Mouse (Mus musculus) myocyte (in vitro differentiated cells): ENCODE results near the gene Ncoa1. TPM values are rescaled to one million over a fixed set of nuclear protein-coding genes. Genes with fewer than 3 reads are reported as not detected.

Experiments used
- H3K27me3 ChIP-seq: one replicate; pipeline ENCODE4 v1.6.1; 2011; ENCODE audit not compliant: control insufficient read depth, insufficient read depth, insufficient read length
- H3K36me3 ChIP-seq: one replicate; pipeline ENCODE4 v1.6.1; 2011; ENCODE audit not compliant: control insufficient read depth, insufficient read depth
- H3K4me2 ChIP-seq: one replicate; pipeline ENCODE4 v1.6.1; 2011; ENCODE audit warnings: low read depth, control low read depth
- H3K4me3 ChIP-seq: one replicate; pipeline ENCODE4 v1.5.1; 2011; ENCODE audit warnings: mild to moderate bottlenecking, control low read depth, moderate library complexity
- H3K79me2 ChIP-seq: one replicate; pipeline ENCODE4 v1.6.1; 2011; ENCODE audit not compliant: control insufficient read depth, insufficient read depth
- H3ac ChIP-seq: one replicate; pipeline ENCODE4 v1.6.1; 2011; ENCODE audit not compliant: control insufficient read depth, insufficient read length
- CEBPB ChIP-seq: IDR thresholded peaks from 2 replicates; pipeline ENCODE4 v1.6.1; 2011; ENCODE audit warnings: mild to moderate bottlenecking, moderate library complexity; ENCODE audit not compliant: poor library complexity, insufficient read depth, severe bottlenecking
- E2F4 ChIP-seq: IDR thresholded peaks from one replicate; pipeline ENCODE4 v1.6.1; 2011; ENCODE audit warnings: mild to moderate bottlenecking, control low read depth, moderate library complexity; ENCODE audit not compliant: insufficient read depth
- MAX ChIP-seq: IDR thresholded peaks from one replicate; pipeline ENCODE4 v1.6.1; 2011; ENCODE audit warnings: low read depth, mild to moderate bottlenecking, control low read depth
- MYOD1 ChIP-seq, 3 experiments: IDR thresholded peaks; one replicate each; pipeline ENCODE4 v1.6.1; 2011; ENCODE audit warnings: control low read depth in 2 of 3, low read depth in 2 of 3, mild to moderate bottlenecking in 2 of 3, moderate library complexity in 1 of 3; ENCODE audit not compliant: insufficient read length in 2 of 3, control insufficient read depth in 1 of 3
- MYOG ChIP-seq, 3 experiments: IDR thresholded peaks; one replicate each; pipeline ENCODE4 v1.6.1; 2011; ENCODE audit warnings: control low read depth in 2 of 3, low read depth in 2 of 3, mild to moderate bottlenecking in 2 of 3; ENCODE audit not compliant: insufficient read length in 2 of 3, control insufficient read depth in 1 of 3, insufficient read depth in 1 of 3
- POLR2A ChIP-seq: IDR thresholded peaks from one replicate; pipeline ENCODE4 v1.6.1; 2011; ENCODE audit warnings: low read depth, mild to moderate bottlenecking, control low read depth, moderate library complexity; ENCODE audit not compliant: insufficient read length
- POLR2AphosphoS2 ChIP-seq: IDR thresholded peaks from one replicate; pipeline ENCODE4 v1.6.1; 2011; ENCODE audit warnings: low read depth, control low read depth; ENCODE audit not compliant: insufficient read length
- REST ChIP-seq: IDR thresholded peaks from one replicate; pipeline ENCODE4 v1.6.1; 2011; ENCODE audit warnings: mild to moderate bottlenecking, control low read depth, moderate library complexity; ENCODE audit not compliant: insufficient read depth, insufficient read length
- SRF ChIP-seq: IDR thresholded peaks from one replicate; pipeline ENCODE4 v1.6.1; 2011; ENCODE audit warnings: low read depth; ENCODE audit not compliant: control insufficient read depth, insufficient read length
- TCF12 ChIP-seq: IDR thresholded peaks from one replicate; pipeline ENCODE4 v1.6.1; 2011; ENCODE audit warnings: mild to moderate bottlenecking, control low read depth; ENCODE audit not compliant: poor library complexity, insufficient read depth, severe bottlenecking
- TCF3 ChIP-seq: IDR thresholded peaks from one replicate; pipeline ENCODE4 v1.6.1; 2011; ENCODE audit warnings: low read depth, control low read depth; ENCODE audit not compliant: insufficient read length
- USF1 ChIP-seq: IDR thresholded peaks from one replicate; pipeline ENCODE4 v1.6.1; 2011; ENCODE audit warnings: low read depth, mild to moderate bottlenecking, control low read depth, moderate library complexity
- polyA plus RNA-seq: library from polyadenylated mRNA; unstranded; fragments of >200 nt; fragmentation: generic; extraction: Trizol; gene quantifications from one replicate; pipeline ENCODE4 v1.2.1, GENCODE M21; 2012; ENCODE audit warnings: missing spikeins

Gene Ncoa1
- polyA plus RNA-seq, 1 experiment, result 7.1 TPM

DNA sequence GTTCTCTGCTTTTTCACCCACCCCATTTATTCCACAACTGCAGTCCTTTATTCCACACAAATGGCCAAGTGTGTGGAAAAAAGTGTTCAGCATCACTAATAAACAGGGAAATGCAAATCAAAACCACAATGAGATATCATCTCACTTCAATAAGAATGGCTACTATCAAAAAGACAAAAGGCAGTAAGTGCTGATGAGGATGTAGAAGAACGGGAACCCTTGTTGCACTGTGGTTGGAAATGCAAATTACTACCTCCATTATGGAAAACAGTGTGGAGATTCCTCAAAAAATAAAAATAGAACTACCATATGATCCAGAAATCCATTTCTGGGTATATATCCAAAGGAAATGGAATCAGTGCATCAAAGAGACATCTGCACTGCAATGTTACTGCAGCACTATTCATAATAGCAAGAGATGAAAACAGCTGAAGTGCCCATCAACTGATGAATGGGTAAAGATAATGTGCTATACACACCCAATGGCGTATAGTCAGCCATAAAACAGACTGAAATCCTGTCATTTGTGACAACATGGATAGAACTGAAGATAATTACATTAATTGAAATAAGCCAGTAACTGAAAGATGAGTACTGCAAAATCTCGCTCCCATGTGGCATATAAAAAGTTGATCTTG lies 59.2 kb downstream of the Ncoa1 start:
- H3K27me3 ChIP-seq, result no peaks in the 10 kb centered on the region
- H3K36me3 ChIP-seq, result no peaks in the 10 kb centered on the region
- TF ChIP-seq SRF (no peak), MYOG (IDR thresholded peaks at IDR 0.05; ENCODE audit: control insufficient read depth in 1 of 3, insufficient read depth in 1 of 3, insufficient read length in 2 of 3, low read depth in 2 of 3) (no peak), TCF3 (no peak), MAX (no peak), POLR2AphosphoS2 (no peak)
- no peak overlapping the region for H3K4me2 ChIP-seq
- no peak overlapping the region for H3ac ChIP-seq
- no peaks in the 10 kb centered on the region for H3K79me2 ChIP-seq
- H3K4me3 ChIP-seq, result no peak overlapping the region

DNA sequence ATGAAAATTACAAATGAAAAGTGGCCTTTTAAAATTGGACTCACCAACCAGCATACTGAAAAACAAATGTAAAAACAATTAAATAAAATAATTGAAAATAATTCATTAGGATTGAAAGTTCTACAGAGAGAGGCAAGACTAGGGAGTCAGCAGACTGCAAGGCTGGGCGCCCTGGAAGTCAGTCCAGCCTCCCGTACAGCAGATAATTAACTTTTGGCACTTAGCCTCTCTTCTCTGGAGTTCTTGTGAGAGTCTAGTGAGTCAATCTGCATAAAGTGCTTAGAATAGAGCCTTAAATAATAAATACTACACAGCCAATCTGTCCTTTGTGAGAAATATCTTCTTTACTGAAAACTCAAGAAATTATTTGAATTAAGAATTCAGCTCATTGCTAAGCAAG lies 69.9 kb downstream of the Ncoa1 start:
- Histone ChIP-seq H3K79me2 (no peaks in the 10 kb centered on the region), H3K4me2 (no peak overlapping the region)
- TF ChIP-seq TCF12 (no peak), POLR2AphosphoS2 (no peak), MYOD1 (IDR thresholded peaks at IDR 0.05; ENCODE audit: control insufficient read depth in 1 of 3, insufficient read length in 2 of 3, low read depth in 2 of 3) (no peak), CEBPB (no peak), SRF (no peak), USF1 (no peak), TCF3 (no peak), E2F4 (no peak), REST (no peak)

DNA sequence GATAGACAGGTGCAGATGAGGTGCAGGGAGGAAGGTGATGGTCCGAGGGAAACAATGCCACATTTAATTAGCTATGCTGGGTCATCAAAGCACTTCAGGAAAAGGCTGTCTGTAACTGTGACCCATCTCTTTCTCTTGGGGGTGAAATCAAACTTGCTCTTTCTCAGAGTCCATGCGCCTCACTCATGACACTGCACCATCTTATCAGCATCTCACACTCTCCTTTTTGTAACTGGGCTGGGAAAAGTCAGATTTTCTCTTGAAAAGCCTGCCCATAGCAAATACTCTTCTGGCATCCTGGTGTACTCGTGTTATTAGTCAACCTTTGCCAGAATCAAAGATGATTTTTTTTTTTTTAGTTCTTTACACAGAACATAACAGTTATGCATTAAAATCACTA lies 70.8 kb downstream of the Ncoa1 start:
- H3ac ChIP-seq, result no peak overlapping the region

More for the DNA sequence above, 69.9 kb downstream of the Ncoa1 start:
- no peak overlapping the region for H3K4me3 ChIP-seq
- no peak overlapping the region for H3ac ChIP-seq
- no peaks in the 10 kb centered on the region for H3K36me3 ChIP-seq
- H3K27me3 ChIP-seq, result no peaks in the 10 kb centered on the region

DNA sequence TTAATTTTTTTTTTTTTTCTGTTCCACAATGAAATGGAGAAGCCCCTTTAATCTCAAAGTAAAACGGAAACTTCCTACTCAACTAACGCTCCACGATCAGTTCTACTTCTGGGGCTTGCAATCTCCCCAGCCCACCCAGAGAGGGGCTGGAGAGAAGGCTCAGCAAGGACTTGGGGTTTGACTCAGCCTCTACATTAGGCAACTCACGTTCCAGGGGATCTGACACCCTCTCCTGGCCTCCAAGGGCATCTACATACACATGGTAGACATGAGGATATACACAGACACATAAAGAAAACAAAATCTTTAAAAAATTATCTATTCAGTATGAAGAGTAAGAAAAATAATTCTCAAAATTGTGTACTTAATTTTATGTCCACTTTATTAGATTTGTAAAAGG lies 73.8 kb downstream of the Ncoa1 start:
- TF ChIP-seq E2F4 (no peak), POLR2A (no peak), MYOD1 (IDR thresholded peaks at IDR 0.05; ENCODE audit: control insufficient read depth in 1 of 3, insufficient read length in 2 of 3, low read depth in 2 of 3) (no peak), TCF3 (no peak), CEBPB (no peak), MYOG (IDR thresholded peaks at IDR 0.05; ENCODE audit: control insufficient read depth in 1 of 3, insufficient read depth in 1 of 3, insufficient read length in 2 of 3, low read depth in 2 of 3) (no peak), TCF12 (no peak), USF1 (no peak), REST (no peak), POLR2AphosphoS2 (no peak), SRF (no peak), MAX (no peak)
- Histone ChIP-seq H3K79me2 (no peaks in the 10 kb centered on the region), H3K4me2 (no peak overlapping the region), H3K27me3 (no peaks in the 10 kb centered on the region), H3K36me3 (no peaks in the 10 kb centered on the region), H3ac (no peak overlapping the region), H3K4me3 (no peak overlapping the region)

More for the DNA sequence above, 70.8 kb downstream of the Ncoa1 start:
- Histone ChIP-seq H3K27me3 (no peaks in the 10 kb centered on the region), H3K4me3 (no peak overlapping the region), H3K79me2 (no peaks in the 10 kb centered on the region), H3K36me3 (no peaks in the 10 kb centered on the region), H3K4me2 (no peak overlapping the region)
- TF ChIP-seq TCF3, result no peak
- TF ChIP-seq MYOG (IDR thresholded peaks at IDR 0.05; ENCODE audit: control insufficient read depth in 1 of 3, insufficient read depth in 1 of 3, insufficient read length in 2 of 3, low read depth in 2 of 3), result no peak
- no peak for TF ChIP-seq CEBPB
- no peak for TF ChIP-seq SRF
- no peak for TF ChIP-seq E2F4
- TF ChIP-seq MYOD1 (IDR thresholded peaks at IDR 0.05; ENCODE audit: control insufficient read depth in 1 of 3, insufficient read length in 2 of 3, low read depth in 2 of 3), result no peak
- TF ChIP-seq POLR2AphosphoS2, result no peak
- no peak for TF ChIP-seq USF1
- TF ChIP-seq MAX, result no peak
- no peak for TF ChIP-seq POLR2A
- TF ChIP-seq REST, result no peak
- no peak for TF ChIP-seq TCF12

DNA sequence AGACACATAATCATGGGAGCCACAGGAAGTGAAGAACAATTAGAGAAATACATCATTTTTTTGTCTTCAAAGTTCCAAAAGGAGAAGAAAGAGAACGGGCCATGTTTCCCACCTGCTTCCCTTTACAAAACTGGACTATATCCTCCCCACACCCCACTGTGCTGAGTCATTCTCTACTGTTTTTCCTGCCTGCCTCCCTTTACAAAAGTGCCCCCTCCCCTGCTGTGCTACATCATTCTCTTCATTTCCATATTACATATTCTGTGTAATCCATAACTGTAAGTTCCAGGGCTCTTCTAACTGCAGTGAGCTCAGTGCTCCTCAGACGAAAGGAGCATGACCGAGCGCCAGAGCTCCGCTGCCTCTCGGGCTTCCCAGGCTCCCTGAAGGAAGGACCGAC lies 80.8 kb downstream of the Ncoa1 start:
- Histone ChIP-seq H3K4me2 (no peak overlapping the region), H3K27me3 (no peaks in the 10 kb centered on the region), H3ac (no peak overlapping the region), H3K4me3 (no peak overlapping the region), H3K79me2 (no peaks in the 10 kb centered on the region), H3K36me3 (no peaks in the 10 kb centered on the region)
- no peak for TF ChIP-seq POLR2A
- TF ChIP-seq USF1, result no peak
- TF ChIP-seq TCF3, result no peak
- no peak for TF ChIP-seq TCF12
- TF ChIP-seq MYOG (IDR thresholded peaks at IDR 0.05; ENCODE audit: control insufficient read depth in 1 of 3, insufficient read depth in 1 of 3, insufficient read length in 2 of 3, low read depth in 2 of 3), result no peak
- TF ChIP-seq POLR2AphosphoS2, result no peak
- TF ChIP-seq CEBPB, result no peak
- no peak for TF ChIP-seq SRF
